Mouse (Mus musculus): ENCODE results near the gene Ddx31.

Ddx31 gene

GRCm38 (mm10) chr2:28911331-28912038, 71.3 kb downstream of the Ddx31 start:
- in situ Hi-C loops (cut with MboI, MseI) = no loop called here

DNA sequence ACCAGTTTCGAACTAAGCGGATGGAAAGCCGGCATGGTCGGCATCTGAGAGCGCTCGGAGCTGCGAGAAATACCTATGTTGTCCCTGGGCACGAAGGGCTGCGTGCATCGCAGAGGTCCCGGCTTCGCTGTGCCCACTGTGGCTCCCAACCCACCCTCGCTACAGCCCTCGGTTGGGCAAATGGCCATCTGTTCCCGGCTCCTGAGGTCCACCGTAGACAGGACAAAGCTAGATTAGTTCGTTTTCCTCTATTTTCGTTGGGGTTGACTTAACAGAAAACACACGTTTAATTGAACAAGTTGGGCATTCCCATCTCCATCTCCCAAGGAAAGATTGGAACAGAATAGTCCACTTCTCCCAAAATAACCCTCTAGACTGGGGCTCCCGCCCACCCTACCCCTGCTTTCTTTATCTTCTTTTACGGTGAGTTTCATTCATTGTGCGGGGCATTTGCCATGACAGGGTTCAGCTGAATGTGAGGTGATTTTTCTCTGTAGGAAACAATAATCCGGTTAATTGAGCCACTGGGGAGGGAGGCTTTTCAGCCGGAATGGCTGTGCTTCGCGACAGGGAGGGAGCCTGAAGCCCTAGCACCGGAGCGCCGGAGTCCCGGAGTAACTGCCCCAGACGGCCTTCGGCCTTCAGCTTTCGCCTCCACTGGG, 72.0 kb downstream of the Ddx31 start:
- in situ Hi-C loops (cut with MboI, MseI) = no loop called here

DNA sequence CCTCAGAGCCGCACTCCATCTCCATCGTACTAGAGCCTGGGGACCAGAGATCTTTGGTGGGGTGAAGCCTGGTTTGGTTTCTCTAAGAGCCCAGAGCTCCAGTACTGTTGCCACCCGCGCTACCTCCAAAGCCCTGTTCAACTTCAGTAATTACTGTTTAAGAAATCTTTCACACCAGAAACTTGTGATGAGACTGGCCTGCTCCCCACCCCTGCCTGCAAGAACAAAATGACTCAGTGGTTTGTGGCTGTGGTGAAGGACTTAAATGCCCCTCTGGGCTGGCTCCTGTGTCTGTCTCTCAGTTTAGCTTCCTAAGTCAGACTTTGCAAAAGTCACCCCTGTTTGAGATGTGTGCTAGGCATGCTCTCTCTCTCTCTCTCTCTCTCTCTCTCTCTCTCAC, 72.8 kb downstream of the Ddx31 start:
- in situ Hi-C loops (cut with MboI, MseI) = no loop called here

DNA sequence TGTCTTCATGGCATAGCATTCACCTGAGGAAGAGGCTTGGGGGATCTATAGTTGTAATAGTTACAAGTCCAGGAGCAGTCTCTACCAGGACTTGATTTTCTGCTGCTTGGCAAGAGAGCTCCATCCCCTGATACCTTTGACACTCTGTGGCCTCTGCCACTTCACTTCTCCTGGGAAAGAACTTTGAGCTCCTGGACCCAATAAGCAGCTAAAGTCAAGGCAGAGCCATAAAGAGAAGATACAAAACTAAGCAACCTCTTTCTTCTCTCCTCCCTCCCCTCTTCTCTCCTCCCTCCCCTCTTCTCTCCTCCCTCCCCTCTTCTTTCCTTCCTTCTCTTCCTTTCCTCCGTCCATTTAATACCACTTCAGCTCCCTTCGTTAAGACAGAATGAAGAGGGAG, 73.9 kb downstream of the Ddx31 start:
- in situ Hi-C loops (cut with MboI, MseI) = no loop called here

DNA sequence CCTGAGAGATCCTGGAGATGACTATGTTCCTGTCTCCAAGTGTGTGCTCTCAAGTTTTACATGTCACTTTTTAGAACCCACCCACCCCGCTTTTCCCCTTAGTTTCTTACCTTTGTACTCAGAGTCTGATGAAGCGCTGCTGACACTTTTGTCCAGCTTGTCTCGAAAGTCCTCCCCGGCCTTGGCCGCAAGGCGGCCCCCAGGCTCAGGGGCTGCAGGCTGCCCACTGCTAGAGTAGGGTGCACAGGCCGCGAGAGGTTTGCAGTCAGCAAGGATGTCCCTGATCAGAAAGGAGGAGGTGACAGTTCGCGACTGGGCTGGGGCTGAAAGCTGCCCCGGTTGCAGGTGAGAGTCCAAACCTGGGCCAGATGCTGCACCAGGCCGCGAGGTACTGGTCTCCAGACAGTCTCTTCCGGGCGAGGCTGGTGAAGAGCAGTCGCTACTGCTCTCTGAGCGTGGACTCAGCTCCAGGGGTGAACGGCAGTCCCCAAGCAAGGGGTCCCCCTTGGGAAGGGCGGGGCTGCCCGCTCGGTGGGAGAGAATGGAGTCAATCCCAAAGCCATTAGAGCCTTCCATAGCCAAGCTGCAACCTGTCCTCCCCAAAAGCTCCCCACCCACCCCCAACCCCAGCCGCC, 75.0 kb downstream of the Ddx31 start:
- in situ Hi-C loops (cut with MboI, MseI) = no loop called here

DNA sequence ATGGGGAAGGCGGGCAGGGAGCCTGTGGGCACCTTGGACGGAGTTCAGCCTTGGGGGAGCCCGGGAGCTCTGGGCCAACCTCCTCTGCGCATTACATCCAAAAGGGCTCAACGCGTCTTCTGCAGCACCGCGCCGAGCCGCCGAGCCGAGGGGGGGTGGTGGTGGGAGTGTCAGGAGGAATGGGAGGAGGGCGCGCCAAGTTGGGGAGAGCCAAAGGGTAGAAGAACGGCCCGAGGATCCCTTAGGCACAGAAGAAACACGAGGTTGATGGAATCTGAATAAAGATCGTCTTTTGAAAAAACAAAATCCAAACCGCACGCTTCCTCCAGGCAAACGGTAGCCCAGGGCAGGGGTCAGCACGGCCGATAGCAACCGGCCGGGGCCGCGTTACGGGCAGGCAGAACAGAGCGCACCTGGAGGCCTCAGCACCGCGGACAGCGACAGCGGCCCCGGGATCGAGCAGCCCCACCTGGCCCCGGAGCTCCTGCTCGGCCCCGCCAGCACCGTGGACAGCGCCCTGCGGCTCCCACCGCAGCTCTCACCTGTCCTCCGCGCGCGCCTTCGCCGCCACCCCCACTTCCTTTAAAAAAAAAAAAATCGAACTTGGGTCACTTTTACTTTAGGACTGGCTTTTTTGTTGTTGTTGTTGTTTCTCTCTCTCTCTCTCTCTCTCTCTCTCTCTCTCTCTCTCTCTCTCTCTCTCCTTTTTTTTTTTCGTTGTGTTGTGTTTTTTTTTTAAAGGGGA, 75.7 kb downstream of the Ddx31 start:
- in situ Hi-C loops (cut with MboI, MseI) = no loop called here

- in situ Hi-C loops (cut with MboI, MseI) = no loop called here
Observed at GRCm38 (mm10) chr2:28916513-28916865, 76.3 kb downstream of the Ddx31 start, which contains the start of gene Barhl1. TSS of gene Barhl1 (minus strand) at chr2:28916668.

DNA sequence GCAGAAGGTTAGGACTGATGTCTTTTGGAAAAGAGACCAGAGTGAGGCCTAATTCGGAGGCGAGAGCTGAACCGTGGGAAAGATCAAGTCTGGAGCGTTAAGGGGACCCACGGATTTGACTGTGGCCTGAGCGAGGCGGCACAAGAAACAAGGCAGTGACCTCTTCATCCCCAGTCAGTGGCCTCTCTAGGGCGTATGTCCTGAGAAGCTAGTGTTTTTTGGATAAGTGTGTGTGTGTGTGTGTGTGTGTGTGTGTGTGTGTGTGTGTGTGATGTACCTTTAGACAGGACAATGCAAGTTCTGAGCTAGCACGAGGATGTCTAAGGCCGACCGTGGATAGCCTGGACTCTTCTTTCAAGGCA, 76.9 kb downstream of the Ddx31 start:
- in situ Hi-C loops (cut with MboI, MseI) = no loop called here

- in situ Hi-C loops (cut with MboI, MseI) = no loop called here
Observed at GRCm38 (mm10) chr2:28917518-28918361, 77.5 kb downstream of the Ddx31 start.

- in situ Hi-C loops (cut with MboI, MseI) = no loop called here
Observed at GRCm38 (mm10) chr2:28919001-28919400, 78.8 kb downstream of the Ddx31 start.

DNA sequence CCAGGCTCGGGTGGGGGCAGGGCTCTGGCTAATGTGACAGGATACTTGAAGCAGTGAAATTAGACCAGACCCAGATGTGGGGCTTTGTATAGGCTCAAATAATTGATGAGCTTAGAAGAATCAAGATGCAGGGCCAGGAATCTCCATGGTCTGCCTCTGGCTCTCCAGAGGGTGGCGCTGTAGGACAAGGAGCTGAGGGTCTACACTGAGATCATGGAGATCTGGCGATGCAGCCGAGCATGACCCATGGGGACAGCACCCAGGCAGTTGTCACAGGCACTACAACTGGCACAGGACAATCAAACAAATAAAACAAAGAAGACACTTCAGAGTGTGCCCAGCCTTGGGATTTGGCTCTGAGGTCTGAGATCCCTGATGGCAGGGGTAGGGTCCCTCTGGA, 83.7 kb downstream of the Ddx31 start:
- in situ Hi-C loops (cut with MboI, MseI) = loop anchor here in 1 of 2 experiments (5.0 kb wide), 1 partner anchor 118 kb away; no protein-coding TSS in a partner anchor

- in situ Hi-C loops (cut with MboI, MseI) = no loop called here
Observed at GRCm38 (mm10) chr2:28930571-28930970, 90.4 kb downstream of the Ddx31 start.

- in situ Hi-C loops (cut with MboI, MseI) = no loop called here
Observed at GRCm38 (mm10) chr2:28938997-28939396, 98.8 kb downstream of the Ddx31 start.

DNA sequence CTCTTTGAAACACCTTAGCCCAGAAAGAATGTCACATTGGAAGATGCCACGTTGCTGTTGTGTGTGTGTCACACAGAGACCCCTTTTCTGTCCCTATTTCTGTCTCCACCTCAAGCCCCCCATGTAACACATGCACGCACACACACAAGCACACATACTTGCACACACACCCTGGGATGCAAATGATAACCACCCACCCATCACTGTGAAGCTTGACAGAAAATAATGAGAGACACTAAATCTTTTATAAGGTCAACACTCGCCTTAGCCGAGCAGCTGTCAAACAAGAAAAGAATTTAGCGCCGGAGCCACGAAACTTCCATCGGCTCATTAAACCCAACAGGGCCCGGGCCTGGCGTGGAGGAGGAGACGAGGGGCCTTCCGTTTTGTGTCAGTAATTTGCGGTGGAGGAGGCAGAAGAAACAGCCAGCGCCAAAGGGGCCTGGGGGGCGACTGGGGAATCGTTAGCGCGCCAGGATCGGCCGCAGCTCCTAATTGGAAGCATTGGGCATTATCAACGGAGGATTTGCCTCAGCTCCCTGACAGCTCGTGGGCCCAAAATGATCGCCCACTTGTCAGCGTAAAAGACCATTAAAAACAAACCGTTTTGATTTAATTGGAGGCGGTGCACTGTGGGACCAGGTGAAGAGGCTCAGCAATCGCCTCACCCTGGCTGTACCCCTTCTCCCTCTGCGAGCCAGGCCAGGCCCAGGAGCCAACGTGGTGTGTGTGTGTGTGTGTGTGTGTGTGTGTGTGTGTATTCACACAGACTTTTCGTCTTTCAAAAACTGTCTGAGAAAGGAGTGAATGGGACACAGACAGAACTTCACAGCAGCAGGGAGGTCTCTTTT, 103.7 kb downstream of the Ddx31 start:
- in situ Hi-C loops (cut with MboI, MseI) = no loop called here

DNA sequence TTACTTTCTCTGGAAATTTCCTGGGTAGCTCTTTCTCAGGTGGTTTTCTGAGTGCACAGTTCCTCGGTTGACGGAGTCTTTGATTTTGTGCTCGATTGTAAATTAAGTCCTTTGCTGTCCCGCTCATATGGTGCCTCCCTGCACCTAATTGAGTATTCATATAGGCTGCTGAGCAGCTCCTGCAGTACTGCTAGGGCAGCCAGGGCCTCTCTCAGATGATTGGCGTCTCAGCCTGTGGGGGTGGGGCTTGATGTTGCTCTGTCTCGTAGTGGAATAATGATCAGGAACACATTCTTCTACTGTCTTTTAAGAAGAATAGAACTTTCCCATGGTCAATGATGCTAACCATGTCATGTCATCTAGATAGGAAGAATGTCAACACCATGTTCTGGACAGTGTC, 105.2 kb downstream of the Ddx31 start:
- in situ Hi-C loops (cut with MboI, MseI) = no loop called here

DNA sequence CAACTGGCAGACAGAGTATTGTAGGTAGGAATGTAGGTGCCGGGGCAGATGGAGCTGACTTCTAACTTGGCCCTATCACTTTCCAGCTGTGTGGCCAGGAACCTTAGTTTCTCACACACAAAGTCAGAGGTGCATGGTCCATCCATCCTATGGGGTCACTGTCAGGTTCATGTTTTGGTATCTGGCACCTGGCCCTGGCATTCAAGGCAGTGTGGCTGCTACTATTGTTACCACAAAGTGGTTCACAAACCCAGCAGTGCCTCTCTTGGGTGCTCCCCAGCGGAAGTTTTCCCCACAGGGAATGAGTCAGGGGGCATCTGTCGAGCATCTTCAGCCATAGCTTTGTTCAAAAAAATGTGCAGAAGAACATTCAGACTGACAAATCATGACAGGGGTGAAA, 106.1 kb downstream of the Ddx31 start:
- in situ Hi-C loops (cut with MboI, MseI) = no loop called here

DNA sequence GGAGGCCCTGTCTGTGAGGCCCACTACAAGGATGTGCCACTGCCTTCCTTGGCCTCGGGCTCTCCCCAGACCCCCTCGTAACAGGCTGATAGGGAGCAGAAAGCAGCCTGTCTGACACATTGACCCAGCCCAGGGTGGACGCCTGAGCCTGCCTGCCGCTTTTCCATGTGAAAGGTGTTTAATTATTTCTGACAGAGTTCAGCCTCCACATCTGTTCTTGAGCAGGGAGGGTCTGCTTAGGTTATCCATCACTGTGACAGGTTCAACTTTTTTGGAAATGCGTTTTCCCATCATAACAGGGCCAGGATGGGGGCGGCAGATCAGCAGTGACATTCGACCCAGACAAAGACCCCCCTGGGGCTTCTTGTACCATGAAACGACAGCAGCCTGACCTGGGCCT, 112.8 kb downstream of the Ddx31 start:
- in situ Hi-C loops (cut with MboI, MseI) = no loop called here

- in situ Hi-C loops (cut with MboI, MseI) = no loop called here
Observed at GRCm38 (mm10) chr2:28954595-28954994, 114.4 kb downstream of the Ddx31 start.
